Mouse (Mus musculus) MEL (cell line): ENCODE results near the gene Dgkg.

ENCODE experiments used
- CTCF ChIP-seq, 3 experiments: IDR thresholded peaks in 2 of 3; conservative IDR thresholded peaks in 1 of 3; 2 replicates each; pipeline ENCODE4 v1.5.1; 2011 to 2012; ENCODE audit warnings: low read length in 3 of 3, low read depth in 2 of 3, mild to moderate bottlenecking in 2 of 3, improper control_type of control experiment in 1 of 3, inconsistent platforms in 1 of 3, mixed read lengths in 1 of 3, moderate library complexity in 1 of 3; ENCODE audit not compliant: control insufficient read depth in 1 of 3, insufficient read depth in 1 of 3, poor library complexity in 1 of 3, severe bottlenecking in 1 of 3
- E2F4 ChIP-seq: IDR thresholded peaks from 2 replicates; pipeline ENCODE4 v1.6.1; 2011; ENCODE audit warnings: low read depth, low read length, improper control_type of control experiment, borderline replicate concordance
- EP300 ChIP-seq, 2 experiments: IDR thresholded peaks; 2 replicates each; pipeline ENCODE4 v1.6.1; 2011; ENCODE audit warnings: improper control_type of control experiment in 2 of 2, low read length in 2 of 2, low read depth in 1 of 2, mild to moderate bottlenecking in 1 of 2
- GATA1 ChIP-seq: IDR thresholded peaks from 2 replicates; pipeline ENCODE4 v1.6.1; 2011; ENCODE audit warnings: low read depth, low read length, improper control_type of control experiment
- HCFC1 ChIP-seq: IDR thresholded peaks from 2 replicates; pipeline ENCODE4 v1.6.1; 2012; ENCODE audit warnings: low read depth, mild to moderate bottlenecking, inconsistent platforms, low read length, improper control_type of control experiment, moderate library complexity
- MAFK ChIP-seq: IDR thresholded peaks from 2 replicates; pipeline ENCODE4 v1.6.1; 2011; ENCODE audit warnings: low read depth, mild to moderate bottlenecking, low read length, improper control_type of control experiment, borderline replicate concordance
- MAX ChIP-seq: IDR thresholded peaks from 2 replicates; pipeline ENCODE4 v1.6.1; 2011; ENCODE audit warnings: low read length, improper control_type of control experiment
- MAZ ChIP-seq: IDR thresholded peaks from 2 replicates; pipeline ENCODE4 v1.6.1; 2012; ENCODE audit warnings: low read depth, mild to moderate bottlenecking, inconsistent platforms, low read length, improper control_type of control experiment
- MYC ChIP-seq: IDR thresholded peaks from 2 replicates; pipeline ENCODE4 v1.6.1; 2011; ENCODE audit warnings: low read depth, mild to moderate bottlenecking, low read length, improper control_type of control experiment, moderate library complexity
- POLR2A ChIP-seq, 2 experiments: IDR thresholded peaks; 2 replicates each; pipeline ENCODE4 v1.6.1; 2011 to 2012; ENCODE audit warnings: low read length in 2 of 2, mild to moderate bottlenecking in 2 of 2, control low read depth in 1 of 2, improper control_type of control experiment in 1 of 2, low read depth in 1 of 2, moderate library complexity in 1 of 2; ENCODE audit not compliant: control insufficient read depth in 1 of 2, insufficient read depth in 1 of 2, poor library complexity in 1 of 2
- POLR2AphosphoS2 ChIP-seq: IDR thresholded peaks from 2 replicates; pipeline ENCODE4 v1.6.1; 2011; ENCODE audit warnings: low read length, improper control_type of control experiment
- TCF12 ChIP-seq: IDR thresholded peaks from 2 replicates; pipeline ENCODE4 v1.6.1; 2014; ENCODE audit warnings: low read depth, mild to moderate bottlenecking, inconsistent platforms, low read length, improper control_type of control experiment, moderate library complexity
- USF1 ChIP-seq: IDR thresholded peaks from 2 replicates; pipeline ENCODE4 v1.6.1; 2014; ENCODE audit warnings: low read depth, mild to moderate bottlenecking, inconsistent platforms, low read length, improper control_type of control experiment, moderate library complexity

- TF ChIP-seq EP300 (IDR thresholded peaks at IDR 0.05; ENCODE audit: low read depth in 1 of 2, low read length in 2 of 2) (no peak), CTCF (IDR thresholded peaks at IDR 0.05 in 2 of 3, conservative IDR thresholded peaks at IDR 0.05 in 1 of 3; ENCODE audit: control insufficient read depth in 1 of 3, insufficient read depth in 1 of 3, low read depth in 2 of 3, low read length in 3 of 3, poor library complexity in 1 of 3, severe bottlenecking in 1 of 3) (no peak), POLR2AphosphoS2 (no peak), HCFC1 (no peak), USF1 (no peak), E2F4 (no peak), MAFK (no peak), GATA1 (no peak), MAX (no peak), MAZ (no peak), POLR2A (IDR thresholded peaks at IDR 0.05; ENCODE audit: control insufficient read depth in 1 of 2, insufficient read depth in 1 of 2, low read depth in 1 of 2, low read length in 2 of 2, poor library complexity in 1 of 2) (no peak), TCF12 (no peak), MYC (no peak)
Measured at GRCm38 (mm10) chr16:22510861-22511637, 146.0 kb downstream of the Dgkg start.
